Mouse (Mus musculus): ENCODE results near the gene Hsd17b12.

GRCm38 (mm10) chr2:93992810-93993209 lies 165.0 kb downstream of the Hsd17b12 start:
- TF ChIP-seq CTCF (conservative IDR thresholded peaks at IDR 0.05; ENCODE audit: low read length) (no peak), POU5F1 (IDR thresholded peaks at IDR 0.05; ENCODE audit: borderline replicate concordance, low read length) (no peak)

All from E14TG2a.4 (cell line).